Mouse (Mus musculus) embryo, embryonic 11.5 days (tissue): ENCODE data around the gene Hdac4.

Source experiments
- DNase-seq: peaks from one replicate; pipeline ENCODE4 v3.0.0-alpha.2; 2012; ENCODE audit warnings: low read depth, low spot score

Hdac4 gene

GRCm38 (mm10) chr1:92130470-92131100 is 64.9 kb downstream of the Hdac4 start:
- DNase-seq = no peak

GRCm38 (mm10) chr1:92129751-92130150 is 65.7 kb downstream of the Hdac4 start:
- DNase-seq = no peak

- no peak for DNase-seq
These were observed 67.7 kb downstream of the Hdac4 start for GRCm38 (mm10) chr1:92127785-92128184.

GRCm38 (mm10) chr1:92127366-92127765 is 68.1 kb downstream of the Hdac4 start:
- DNase-seq = no peak

- no peak for DNase-seq
These were observed 70.8 kb downstream of the Hdac4 start for GRCm38 (mm10) chr1:92124497-92125201.

GRCm38 (mm10) chr1:92119303-92119702 is 76.2 kb downstream of the Hdac4 start:
- no peak for DNase-seq

- no peak for DNase-seq
These were observed 77.9 kb downstream of the Hdac4 start for GRCm38 (mm10) chr1:92117597-92117996.

GRCm38 (mm10) chr1:92116169-92116568 is 79.3 kb downstream of the Hdac4 start:
- DNase-seq = no peak

- no peak for DNase-seq
These were observed 81.4 kb downstream of the Hdac4 start for GRCm38 (mm10) chr1:92114091-92114490.

- DNase-seq = no peak
These were observed 82.1 kb downstream of the Hdac4 start for GRCm38 (mm10) chr1:92113243-92114009.

- DNase-seq = no peak
These were observed 82.9 kb downstream of the Hdac4 start for GRCm38 (mm10) chr1:92112591-92112990.

GRCm38 (mm10) chr1:92111551-92111950 is 83.9 kb downstream of the Hdac4 start:
- DNase-seq = no peak

- DNase-seq = no peak
These were observed 84.5 kb downstream of the Hdac4 start for GRCm38 (mm10) chr1:92111026-92111425.

GRCm38 (mm10) chr1:92109221-92109620 is 86.3 kb downstream of the Hdac4 start:
- DNase-seq = no peak

GRCm38 (mm10) chr1:92108556-92108955 is 86.9 kb downstream of the Hdac4 start:
- no peak for DNase-seq

- no peak for DNase-seq
These were observed 87.5 kb downstream of the Hdac4 start for GRCm38 (mm10) chr1:92107996-92108395.

- no peak for DNase-seq
These were observed 88.0 kb downstream of the Hdac4 start for GRCm38 (mm10) chr1:92107521-92107920.

GRCm38 (mm10) chr1:92106486-92107160 is 88.9 kb downstream of the Hdac4 start:
- DNase-seq = no peak

- DNase-seq = no peak
These were observed 90.8 kb downstream of the Hdac4 start for GRCm38 (mm10) chr1:92104718-92105117.

GRCm38 (mm10) chr1:92103971-92104370 is 91.5 kb downstream of the Hdac4 start:
- DNase-seq = no peak

GRCm38 (mm10) chr1:92103377-92103776 is 92.1 kb downstream of the Hdac4 start:
- no peak for DNase-seq

GRCm38 (mm10) chr1:92102825-92103224 is 92.7 kb downstream of the Hdac4 start:
- no peak for DNase-seq
